In genomic region chr16:8869715-8870114, GRCm38 (mm10) we compare ENCODE assay signal across 9 mouse cellular contexts. TPM values are rescaled to one million over a fixed set of nuclear protein-coding genes. Genes with fewer than 3 reads are reported as not detected.
A peak's percentile ranks its signal among the peaks of the same experiment; 100 is the strongest.
DNase-seq lines count a peak whose midpoint lies in the region; ATAC-seq lines count a peak whose summit lies in the region.
"Had no signal": no experiment of that assay in that cellular context is flagged by ENCODE, and none has a peak within 500 bp of the region (broad histone marks: within the 10 kb centered on the region; RNA-seq: fewer than 3 reads in every experiment).

No protein-coding gene starts in this region.

- no peaks in the 10 kb centered on the region for H3K9me3 ChIP-seq in hindbrain, embryonic 12.5 days (replicated peaks)
- H3K9me3 ChIP-seq: liver, embryonic 15.5 days had no signal

- 33% methylated on average over 2 of the region's 2 CpGs for WGBS in hindbrain, embryonic 12.5 days

- no peaks in the 10 kb centered on the region for H3K36me3 ChIP-seq in hindbrain, embryonic 12.5 days
- H3K36me3 ChIP-seq: liver, embryonic 15.5 days had no signal

- peak; percentile 35; the same call in 1 of the 2 replicates for ATAC-seq in hindbrain, embryonic 12.5 days (ENCODE audit: low FRiP score)

- DNase-seq in Muller cell, postnatal 12 days (ENCODE audit: inconsistent ontology term) = peak; percentile 72
- DNase-seq in cerebellum, adult 11-12 months = peak; percentile 69
- DNase-seq in forelimb bud, embryonic 11.5 days (ENCODE audit: low read depth, low spot score) = peak; percentile 71
- DNase-seq in layer of hippocampus, postnatal 10 days (ENCODE audit: low spot score in 2 of 2) = peak; percentile 78 to 83
- DNase-seq in lung, postnatal 4 days = peak; percentile 67 to 78
- peak; percentile 73 for DNase-seq in right cerebral cortex, adult 18-20 months
- peak; percentile 66 for DNase-seq in urinary bladder, postnatal 25 days (ENCODE audit: low spot score)

- no peak overlapping the region for H3K4me2 ChIP-seq in hindbrain, embryonic 12.5 days (replicated peaks)
- H3K4me2 ChIP-seq: liver, embryonic 15.5 days had no signal

- no peaks in the 10 kb centered on the region for H3K27me3 ChIP-seq in hindbrain, embryonic 12.5 days
- H3K27me3 ChIP-seq: liver, embryonic 15.5 days had no signal

- H3K9ac ChIP-seq in hindbrain, embryonic 12.5 days = no peak overlapping the region
- H3K9ac ChIP-seq: liver, embryonic 15.5 days had no signal

- H3K27ac ChIP-seq in hindbrain, embryonic 12.5 days = no peak overlapping the region
- H3K27ac ChIP-seq: liver, embryonic 15.5 days had no signal

- H3K4me3 ChIP-seq in hindbrain, embryonic 12.5 days = no peak overlapping the region
- H3K4me3 ChIP-seq: liver, embryonic 15.5 days had no signal

- 0 out of 2 replicates have a peak, but pooled peaks cover 3% of the 10 kb centered on the region for H3K4me1 ChIP-seq in hindbrain, embryonic 12.5 days

RNA-seq across cellular contexts. Expression of gene 1810013L24Rik, which starts 39.8 kb away (rescaled TPM):
- 45.1 and 45.9 TPM in 2 replicates for polyA plus RNA-seq in hindbrain, embryonic 12.5 days (2016; fragmentation: Nextera tagmentation; extraction: Ambion mirVana)
- 100 to 1,000 TPM; 119 to 135 TPM for total RNA-seq in layer of hippocampus, postnatal 10 days (2021)
